Mouse (Mus musculus): ENCODE data around the gene Gtpbp2. TPM values are rescaled to one million over a fixed set of nuclear protein-coding genes. Genes with fewer than 3 reads are reported as not detected.

Gene Gtpbp2
- polyA plus RNA-seq, 1 experiment from 2014 or later = 47.4 TPM

GRCm38 (mm10) chr17:46161710-46162109 is 878 bp downstream of the Gtpbp2 start:
- Histone ChIP-seq H3K4me2 (ENCODE audit: low read length) (peak overlapping the region; percentile 50), H3K4me3 (replicated peaks; ENCODE audit: low read length) (peak overlapping the region; percentile 59), H3K36me3 (ENCODE audit: control insufficient read depth, insufficient read depth) (peaks cover 11% of the 10 kb centered on the region), H3K4me1 (replicated peaks; ENCODE audit: control insufficient read depth, insufficient read depth, low read length) (peaks cover 22% of the 10 kb centered on the region), H3K9me3 (ENCODE audit: control insufficient read depth, low read length) (no peaks in the 10 kb centered on the region), H3K27me3 (replicated peaks; ENCODE audit: control insufficient read depth, insufficient read depth, low read length) (no peaks in the 10 kb centered on the region; the same call in 1 of the 2 replicates), H3K27ac (ENCODE audit: low read length) (no peak overlapping the region), H3K9ac (replicated peaks; ENCODE audit: low read depth, low read length) (peak overlapping the region; percentile 73)
- no peak for ATAC-seq
- WGBS = 57% methylated on average over 9 of the region's 9 CpGs

- WGBS = 91% methylated on average over 7 of the region's 7 CpGs
- no peaks in the 10 kb centered on the region for H3K9me3 ChIP-seq (ENCODE audit: control insufficient read depth, low read length)
- no peak overlapping the region for H3K9ac ChIP-seq (replicated peaks; ENCODE audit: low read depth, low read length)
- H3K27me3 ChIP-seq (replicated peaks; ENCODE audit: control insufficient read depth, insufficient read depth, low read length) = no peaks in the 10 kb centered on the region
- no peak for ATAC-seq
- H3K27ac ChIP-seq (ENCODE audit: low read length) = no peak overlapping the region
- peaks cover 22% of the 10 kb centered on the region for H3K4me1 ChIP-seq (replicated peaks; ENCODE audit: control insufficient read depth, insufficient read depth, low read length)
- peaks cover 17% of the 10 kb centered on the region for H3K36me3 ChIP-seq (ENCODE audit: control insufficient read depth, insufficient read depth)
- no peak overlapping the region for H3K4me3 ChIP-seq (replicated peaks; ENCODE audit: low read length)
- H3K4me2 ChIP-seq (ENCODE audit: low read length) = no peak overlapping the region
These were observed 1.7 kb downstream of the Gtpbp2 start for GRCm38 (mm10) chr17:46162551-46162950.

GRCm38 (mm10) chr17:46162951-46163421 is 2.2 kb downstream of the Gtpbp2 start:
- Histone ChIP-seq H3K36me3 (ENCODE audit: control insufficient read depth, insufficient read depth) (peaks cover 20% of the 10 kb centered on the region), H3K4me3 (replicated peaks; ENCODE audit: low read length) (no peak overlapping the region), H3K9me3 (ENCODE audit: control insufficient read depth, low read length) (no peaks in the 10 kb centered on the region), H3K27ac (ENCODE audit: low read length) (no peak overlapping the region), H3K4me2 (ENCODE audit: low read length) (no peak overlapping the region), H3K9ac (replicated peaks; ENCODE audit: low read depth, low read length) (no peak overlapping the region), H3K4me1 (replicated peaks; ENCODE audit: control insufficient read depth, insufficient read depth, low read length) (peaks cover 22% of the 10 kb centered on the region), H3K27me3 (replicated peaks; ENCODE audit: control insufficient read depth, insufficient read depth, low read length) (no peaks in the 10 kb centered on the region)
- 82% methylated on average over 9 of the region's 9 CpGs for WGBS
- no peak for ATAC-seq

GRCm38 (mm10) chr17:46164301-46164700 is 3.5 kb downstream of the Gtpbp2 start:
- no peak for ATAC-seq
- Histone ChIP-seq H3K9me3 (ENCODE audit: control insufficient read depth, low read length) (no peaks in the 10 kb centered on the region), H3K4me1 (replicated peaks; ENCODE audit: control insufficient read depth, insufficient read depth, low read length) (peaks cover 22% of the 10 kb centered on the region), H3K4me3 (replicated peaks; ENCODE audit: low read length) (no peak overlapping the region), H3K27me3 (replicated peaks; ENCODE audit: control insufficient read depth, insufficient read depth, low read length) (no peaks in the 10 kb centered on the region), H3K27ac (ENCODE audit: low read length) (no peak overlapping the region), H3K9ac (replicated peaks; ENCODE audit: low read depth, low read length) (no peak overlapping the region), H3K36me3 (ENCODE audit: control insufficient read depth, insufficient read depth) (peaks cover 26% of the 10 kb centered on the region), H3K4me2 (ENCODE audit: low read length) (no peak overlapping the region)
- 93% methylated on average over 8 of the region's 8 CpGs for WGBS

GRCm38 (mm10) chr17:46164791-46165190 is 4.0 kb downstream of the Gtpbp2 start:
- Histone ChIP-seq H3K4me1 (replicated peaks; ENCODE audit: control insufficient read depth, insufficient read depth, low read length) (peaks cover 19% of the 10 kb centered on the region), H3K36me3 (ENCODE audit: control insufficient read depth, insufficient read depth) (peaks cover 26% of the 10 kb centered on the region), H3K9me3 (ENCODE audit: control insufficient read depth, low read length) (no peaks in the 10 kb centered on the region), H3K27ac (ENCODE audit: low read length) (no peak overlapping the region), H3K4me2 (ENCODE audit: low read length) (no peak overlapping the region), H3K4me3 (replicated peaks; ENCODE audit: low read length) (no peak overlapping the region), H3K9ac (replicated peaks; ENCODE audit: low read depth, low read length) (no peak overlapping the region), H3K27me3 (replicated peaks; ENCODE audit: control insufficient read depth, insufficient read depth, low read length) (no peaks in the 10 kb centered on the region)
- 93% methylated on average over 10 of the region's 10 CpGs for WGBS
- ATAC-seq = no peak

- H3K4me2 ChIP-seq (ENCODE audit: low read length) = no peak overlapping the region
- peaks cover 17% of the 10 kb centered on the region for H3K4me1 ChIP-seq (replicated peaks; ENCODE audit: control insufficient read depth, insufficient read depth, low read length)
- ATAC-seq = no peak
- no peak overlapping the region for H3K27ac ChIP-seq (ENCODE audit: low read length)
- peaks cover 29% of the 10 kb centered on the region for H3K36me3 ChIP-seq (ENCODE audit: control insufficient read depth, insufficient read depth)
- no peak overlapping the region for H3K9ac ChIP-seq (replicated peaks; ENCODE audit: low read depth, low read length)
- no peak overlapping the region for H3K4me3 ChIP-seq (replicated peaks; ENCODE audit: low read length)
- H3K9me3 ChIP-seq (ENCODE audit: control insufficient read depth, low read length) = no peaks in the 10 kb centered on the region
- no peaks in the 10 kb centered on the region for H3K27me3 ChIP-seq (replicated peaks; ENCODE audit: control insufficient read depth, insufficient read depth, low read length)
- 88% methylated on average over 12 of the region's 12 CpGs for WGBS
These were observed 4.6 kb downstream of the Gtpbp2 start for GRCm38 (mm10) chr17:46165460-46165859.

- no peaks in the 10 kb centered on the region for H3K9me3 ChIP-seq (ENCODE audit: control insufficient read depth, low read length)
- H3K4me1 ChIP-seq (replicated peaks; ENCODE audit: control insufficient read depth, insufficient read depth, low read length) = peaks cover 17% of the 10 kb centered on the region
- H3K27ac ChIP-seq (ENCODE audit: low read length) = no peak overlapping the region
- H3K4me2 ChIP-seq (ENCODE audit: low read length) = no peak overlapping the region
- 76% methylated on average over 5 of the region's 5 CpGs for WGBS
- peaks cover 31% of the 10 kb centered on the region for H3K36me3 ChIP-seq (ENCODE audit: control insufficient read depth, insufficient read depth)
- no peak overlapping the region for H3K4me3 ChIP-seq (replicated peaks; ENCODE audit: low read length)
- H3K9ac ChIP-seq (replicated peaks; ENCODE audit: low read depth, low read length) = no peak overlapping the region
- H3K27me3 ChIP-seq (replicated peaks; ENCODE audit: control insufficient read depth, insufficient read depth, low read length) = no peaks in the 10 kb centered on the region
- ATAC-seq = no peak
These were observed 5.4 kb downstream of the Gtpbp2 start for GRCm38 (mm10) chr17:46166270-46166669.

- WGBS = 81% methylated on average over 11 of the region's 11 CpGs
- Histone ChIP-seq H3K9ac (replicated peaks; ENCODE audit: low read depth, low read length) (no peak overlapping the region), H3K27me3 (replicated peaks; ENCODE audit: control insufficient read depth, insufficient read depth, low read length) (no peaks in the 10 kb centered on the region), H3K36me3 (ENCODE audit: control insufficient read depth, insufficient read depth) (peaks cover 31% of the 10 kb centered on the region), H3K4me2 (ENCODE audit: low read length) (no peak overlapping the region), H3K9me3 (ENCODE audit: control insufficient read depth, low read length) (no peaks in the 10 kb centered on the region), H3K4me3 (replicated peaks; ENCODE audit: low read length) (no peak overlapping the region), H3K4me1 (replicated peaks; ENCODE audit: control insufficient read depth, insufficient read depth, low read length) (peaks cover 11% of the 10 kb centered on the region), H3K27ac (ENCODE audit: low read length) (no peak overlapping the region)
- no peak for ATAC-seq
These were observed 6.2 kb downstream of the Gtpbp2 start for GRCm38 (mm10) chr17:46167014-46167413.

- Histone ChIP-seq H3K27ac (ENCODE audit: low read length) (no peak overlapping the region), H3K27me3 (replicated peaks; ENCODE audit: control insufficient read depth, insufficient read depth, low read length) (no peaks in the 10 kb centered on the region), H3K9me3 (ENCODE audit: control insufficient read depth, low read length) (no peaks in the 10 kb centered on the region), H3K9ac (replicated peaks; ENCODE audit: low read depth, low read length) (no peak overlapping the region), H3K4me1 (replicated peaks; ENCODE audit: control insufficient read depth, insufficient read depth, low read length) (no peaks in the 10 kb centered on the region), H3K36me3 (ENCODE audit: control insufficient read depth, insufficient read depth) (peaks cover 41% of the 10 kb centered on the region), H3K4me3 (replicated peaks; ENCODE audit: low read length) (no peak overlapping the region), H3K4me2 (ENCODE audit: low read length) (no peak overlapping the region)
- 53% methylated on average over 5 of the region's 5 CpGs for WGBS
- no peak for ATAC-seq
These were observed 7.5 kb downstream of the Gtpbp2 start for GRCm38 (mm10) chr17:46168318-46168717.

- Histone ChIP-seq H3K4me1 (replicated peaks; ENCODE audit: control insufficient read depth, insufficient read depth, low read length) (no peaks in the 10 kb centered on the region), H3K27ac (ENCODE audit: low read length) (no peak overlapping the region), H3K9me3 (ENCODE audit: control insufficient read depth, low read length) (no peaks in the 10 kb centered on the region), H3K4me2 (ENCODE audit: low read length) (no peak overlapping the region), H3K27me3 (replicated peaks; ENCODE audit: control insufficient read depth, insufficient read depth, low read length) (no peaks in the 10 kb centered on the region), H3K4me3 (replicated peaks; ENCODE audit: low read length) (no peak overlapping the region), H3K36me3 (ENCODE audit: control insufficient read depth, insufficient read depth) (peaks cover 42% of the 10 kb centered on the region), H3K9ac (replicated peaks; ENCODE audit: low read depth, low read length) (no peak overlapping the region)
- 91% methylated on average over 5 of the region's 5 CpGs for WGBS
- ATAC-seq = no peak
These were observed 7.9 kb downstream of the Gtpbp2 start for GRCm38 (mm10) chr17:46168768-46169167.
